Mouse (Mus musculus): Measurements from ENCODE around the gene Cnot6l. TPM values are rescaled to one million over a fixed set of nuclear protein-coding genes. Genes with fewer than 3 reads are reported as not detected.
A peak's percentile ranks its signal among the peaks of the same experiment; 100 is the strongest.

Cnot6l gene
- 10 to 100 TPM; 49.6 to 54.3 TPM for total RNA-seq (2021)
- 6.8 and 12.8 TPM in 2 replicates for polyA plus RNA-seq (2012; rRNA removed)
- long read RNA-seq, partial matches to known transcripts, result 2 of 10 reads
- long read RNA-seq, other reads (novel, unspliced or antisense), result 7 of 10 reads

DNA sequence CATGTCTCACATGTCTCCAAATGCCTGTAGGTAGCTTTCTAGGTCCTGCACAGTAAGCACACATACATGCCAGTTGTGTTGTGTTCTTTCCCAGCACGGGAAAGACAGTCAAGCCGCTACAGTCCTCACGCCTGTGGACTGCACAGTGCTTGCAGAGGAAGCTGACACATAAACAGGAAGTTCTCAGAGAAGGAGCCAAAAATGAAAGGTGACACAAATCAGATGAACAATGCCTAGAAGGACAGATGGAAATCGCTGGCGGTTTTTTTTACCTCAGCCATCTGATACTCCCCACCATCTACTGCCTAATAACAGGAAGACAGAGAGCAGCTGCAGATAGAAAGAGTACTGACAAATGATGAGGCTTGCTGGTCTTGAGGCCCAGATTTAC lies at the start of gene Cnot6l:
TSS of gene Cnot6l (minus strand) at position 151 of the 391 bp plus-strand sequence.
- intact Hi-C loops (cut with DNase I), result loop anchor here (5.0 kb wide), 1 partner anchor 192 kb away; no protein-coding TSS in a partner anchor
- peak within 1 kb of the TSS; percentile 89 for H3K9ac ChIP-seq (ENCODE audit: low read depth, low read length)
- 16% methylated on average over 5 of the region's 5 CpGs for WGBS
- peak; percentile 47 to 71 for DNase-seq
- peaks cover 3% of the 10 kb centered on the region for H3K4me1 ChIP-seq (ENCODE audit: control insufficient read depth, insufficient read depth, low read length)
- peaks cover 2% of the 10 kb centered on the region for H3K79me2 ChIP-seq (replicated peaks; ENCODE audit: control insufficient read depth, insufficient read depth, low read length)
- peaks cover 6% of the 10 kb centered on the region for H3K36me3 ChIP-seq (ENCODE audit: control insufficient read depth, insufficient read depth, low read length)
- H3K27me3 ChIP-seq (ENCODE audit: control insufficient read depth, insufficient read depth, low read length), result no peaks in the 10 kb centered on the region
- TF ChIP-seq CTCF (IDR thresholded peaks at IDR 0.05) (no peak), EP300 (IDR thresholded peaks at IDR 0.05; ENCODE audit: insufficient read depth, low read depth, low read length) (peak; percentile 93), POLR2A (IDR thresholded peaks at IDR 0.05; ENCODE audit: insufficient read depth, low read depth, low read length) (peak; percentile 89)
- H3K4me3 ChIP-seq, result peak within 1 kb of the TSS; percentile 88
- peak within 1 kb of the TSS; percentile 96 for H3K27ac ChIP-seq

GRCm38 (mm10) chr5:96209916-96210583 lies 46.1 kb upstream of the Cnot6l start:
- DNase-seq, result peak; percentile 92 to 94
- Histone ChIP-seq H3K4me3 (peak overlapping the region; percentile 84), H3K4me1 (ENCODE audit: control insufficient read depth, insufficient read depth, low read length) (peaks cover 3% of the 10 kb centered on the region), H3K36me3 (ENCODE audit: control insufficient read depth, insufficient read depth, low read length) (peaks cover 3% of the 10 kb centered on the region), H3K27me3 (ENCODE audit: control insufficient read depth, insufficient read depth, low read length) (no peaks in the 10 kb centered on the region), H3K9ac (ENCODE audit: low read depth, low read length) (peak overlapping the region; percentile 53), H3K27ac (peak overlapping the region; percentile 91), H3K79me2 (replicated peaks; ENCODE audit: control insufficient read depth, insufficient read depth, low read length) (no peaks in the 10 kb centered on the region)
- TF ChIP-seq EP300 (IDR thresholded peaks at IDR 0.05; ENCODE audit: insufficient read depth, low read depth, low read length), result peak; percentile 93
- peak; percentile 97 for TF ChIP-seq POLR2A (IDR thresholded peaks at IDR 0.05; ENCODE audit: insufficient read depth, low read depth, low read length)
- no peak for TF ChIP-seq CTCF (IDR thresholded peaks at IDR 0.05)
- intact Hi-C loops (cut with DNase I), result loop anchor here (1.0 to 5.0 kb wide), 4 partner anchors 15 to 118 kb away; no protein-coding TSS in a partner anchor
- WGBS, result under 1% methylated on average over 35 of the region's 35 CpGs

DNA sequence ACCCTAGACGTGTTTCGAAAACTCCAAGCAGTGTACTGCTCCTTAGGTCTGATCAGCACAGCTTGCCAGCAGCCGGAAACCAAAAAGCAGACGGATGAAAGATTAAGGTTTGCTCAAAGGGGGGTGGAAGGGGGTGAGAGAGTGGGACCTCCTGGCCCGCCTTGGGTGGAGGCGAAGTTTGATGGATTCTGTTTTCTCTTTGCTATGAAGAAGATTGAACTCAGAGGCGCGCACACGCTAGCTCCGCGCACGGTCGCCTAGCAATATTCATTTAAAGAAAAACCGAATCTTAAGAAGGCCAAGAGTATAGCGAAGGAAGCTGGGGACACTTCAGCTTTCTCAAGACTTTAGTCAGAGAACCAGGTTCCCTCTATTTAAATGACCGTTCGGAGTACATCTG lies 45.5 kb upstream of the Cnot6l start, which contains the start of gene Mrpl1:
TSS of gene Mrpl1 (plus strand) at position 35 of the 400 bp plus-strand sequence.
- H3K4me1 ChIP-seq (ENCODE audit: control insufficient read depth, insufficient read depth, low read length), result peaks cover 3% of the 10 kb centered on the region
- H3K36me3 ChIP-seq (ENCODE audit: control insufficient read depth, insufficient read depth, low read length), result peaks cover 3% of the 10 kb centered on the region
- H3K79me2 ChIP-seq (replicated peaks; ENCODE audit: control insufficient read depth, insufficient read depth, low read length), result no peaks in the 10 kb centered on the region
- TF ChIP-seq EP300 (IDR thresholded peaks at IDR 0.05; ENCODE audit: insufficient read depth, low read depth, low read length), result 0 out of 2 replicates have a peak, but pooled peaks have one; percentile 26
- no peak for TF ChIP-seq CTCF (IDR thresholded peaks at IDR 0.05)
- H3K27ac ChIP-seq, result peak within 1 kb of the TSS; percentile 91
- 1% methylated on average over 17 of the region's 17 CpGs for WGBS
- H3K9ac ChIP-seq (ENCODE audit: low read depth, low read length), result peak within 1 kb of the TSS; percentile 53
- H3K27me3 ChIP-seq (ENCODE audit: control insufficient read depth, insufficient read depth, low read length), result no peaks in the 10 kb centered on the region
- intact Hi-C loops (cut with DNase I), result loop anchor here (1.0 to 5.0 kb wide), 3 partner anchors 15 to 117 kb away; no protein-coding TSS in a partner anchor
- DNase-seq, result peak; percentile 49 to 52
- peak within 1 kb of the TSS; percentile 84 for H3K4me3 ChIP-seq

- WGBS, result 35% methylated on average over 4 of the region's 4 CpGs
- Histone ChIP-seq H3K4me3 (no peak overlapping the region), H3K36me3 (ENCODE audit: control insufficient read depth, insufficient read depth, low read length) (peaks cover 3% of the 10 kb centered on the region), H3K9ac (ENCODE audit: low read depth, low read length) (no peak overlapping the region), H3K79me2 (replicated peaks; ENCODE audit: control insufficient read depth, insufficient read depth, low read length) (no peaks in the 10 kb centered on the region), H3K27ac (peak overlapping the region; percentile 91; the same call in 1 of the 2 replicates), H3K27me3 (ENCODE audit: control insufficient read depth, insufficient read depth, low read length) (no peaks in the 10 kb centered on the region), H3K4me1 (ENCODE audit: control insufficient read depth, insufficient read depth, low read length) (peaks cover 3% of the 10 kb centered on the region)
- DNase-seq, result no peak
- intact Hi-C loops (cut with DNase I), result loop anchor here (2.0 to 5.0 kb wide), 2 partner anchors 14 to 116 kb away; no protein-coding TSS in a partner anchor
- no peak for TF ChIP-seq EP300 (IDR thresholded peaks at IDR 0.05; ENCODE audit: insufficient read depth, low read depth, low read length)
- TF ChIP-seq CTCF (IDR thresholded peaks at IDR 0.05), result no peak
- no peak for TF ChIP-seq POLR2A (IDR thresholded peaks at IDR 0.05; ENCODE audit: insufficient read depth, low read depth, low read length)
Measured at GRCm38 (mm10) chr5:96208543-96208942, 44.6 kb upstream of the Cnot6l start.

DNA sequence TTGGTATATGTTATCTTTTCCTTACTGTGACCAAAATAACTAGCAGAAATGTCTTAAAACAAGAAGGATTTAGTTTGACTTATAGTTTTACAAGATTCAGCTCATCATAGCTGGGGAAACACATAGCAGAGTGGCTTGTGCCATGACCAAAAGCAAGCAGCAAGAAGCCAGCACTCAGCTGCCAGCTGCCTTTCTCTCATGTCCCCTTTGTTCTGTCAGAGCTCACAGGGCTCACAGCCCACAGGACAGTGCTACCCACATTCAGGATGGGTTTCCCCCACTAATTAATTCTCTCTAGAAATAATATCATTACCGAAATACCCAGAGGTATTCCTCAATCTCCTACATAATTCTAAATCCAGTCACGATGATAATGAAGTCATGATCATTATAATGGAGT lies 43.6 kb upstream of the Cnot6l start:
- Histone ChIP-seq H3K9ac (ENCODE audit: low read depth, low read length) (no peak overlapping the region), H3K27ac (peak overlapping the region; percentile 4; the same call in 1 of the 2 replicates), H3K4me3 (no peak overlapping the region), H3K4me1 (ENCODE audit: control insufficient read depth, insufficient read depth, low read length) (peaks cover 3% of the 10 kb centered on the region), H3K79me2 (replicated peaks; ENCODE audit: control insufficient read depth, insufficient read depth, low read length) (no peaks in the 10 kb centered on the region), H3K36me3 (ENCODE audit: control insufficient read depth, insufficient read depth, low read length) (peaks cover 3% of the 10 kb centered on the region; the same call in 1 of the 2 replicates), H3K27me3 (ENCODE audit: control insufficient read depth, insufficient read depth, low read length) (no peaks in the 10 kb centered on the region)
- WGBS, result 87% methylated on average over 2 of the region's 2 CpGs
- intact Hi-C loops (cut with DNase I), result loop anchor here (5.0 kb wide), 1 partner anchor 115 kb away; no protein-coding TSS in a partner anchor
- DNase-seq, result no peak
- TF ChIP-seq POLR2A (IDR thresholded peaks at IDR 0.05; ENCODE audit: insufficient read depth, low read depth, low read length) (no peak), CTCF (IDR thresholded peaks at IDR 0.05) (no peak), EP300 (IDR thresholded peaks at IDR 0.05; ENCODE audit: insufficient read depth, low read depth, low read length) (no peak)

All from heart, adult 2 months (tissue).